Mouse (Mus musculus) lung, postnatal 0 days (tissue): ENCODE measurements at regions not wholly inside any gene's neighbourhood (a gene's known extent, or its start where the extent isn't known, plus 50 kb on each side); places are given as distances from the start of the nearest gene placed in this dataset.

ENCODE experiments used
- ATAC-seq: fragments of 200-750 bp; cut with Nextera tagmentation; 2 replicates; pipeline ENCODE4 v1.8.0; 2017; ENCODE audit warnings: moderate library complexity
- DNase-seq: peaks from one replicate; pipeline ENCODE4 v3.0.0-alpha.2; 2016; ENCODE audit warnings: low spot score
- H3K27ac ChIP-seq: fragments of 300-500 bp; sonication (generic); 2 replicates; pipeline ENCODE4 v1.5.1; 2014; ENCODE audit warnings: antibody characterized with exemption, mild to moderate bottlenecking, low read length, mixed read lengths
- H3K27me3 ChIP-seq: fragments of 300-500 bp; sonication (generic); replicated peaks from 2 replicates; pipeline ENCODE4 v1.6.1; 2014; ENCODE audit warnings: low read length, mixed read lengths; ENCODE audit not compliant: insufficient read depth
- H3K36me3 ChIP-seq: fragments of 300-500 bp; sonication (generic); 2 replicates; pipeline ENCODE4 v1.6.1; 2014; ENCODE audit warnings: low read length, mixed read lengths; ENCODE audit not compliant: insufficient read depth
- H3K4me1 ChIP-seq: fragments of 300-500 bp; sonication (generic); 2 replicates; pipeline ENCODE4 v1.6.1; 2014; ENCODE audit warnings: antibody characterized with exemption, low read depth, low read length, mixed read lengths; ENCODE audit not compliant: insufficient read depth
- H3K4me2 ChIP-seq: fragments of 300-500 bp; sonication (generic); replicated peaks from 2 replicates; pipeline ENCODE4 v1.6.1; 2014; ENCODE audit warnings: low read depth, mild to moderate bottlenecking, low read length, moderate library complexity, mixed read lengths
- H3K4me3 ChIP-seq: fragments of 300-500 bp; sonication (generic); 2 replicates; pipeline ENCODE4 v1.5.1; 2014; ENCODE audit warnings: low read depth, low read length
- H3K9ac ChIP-seq: fragments of 300-500 bp; sonication (generic); replicated peaks from 2 replicates; pipeline ENCODE4 v1.6.1; 2014; ENCODE audit warnings: low read depth, mild to moderate bottlenecking
- H3K9me3 ChIP-seq: fragments of 300-500 bp; sonication (generic); 2 replicates; pipeline ENCODE4 v1.6.1; 2016; ENCODE audit warnings: low read length, mixed read lengths
- CTCF ChIP-seq: IDR thresholded peaks from 2 replicates; pipeline ENCODE4 v1.5.1; 2016; ENCODE audit warnings: antibody characterized with exemption, mild to moderate bottlenecking
- EP300 ChIP-seq: IDR thresholded peaks from 2 replicates; pipeline ENCODE4 v1.6.1; 2016; ENCODE audit warnings: antibody characterized with exemption, mild to moderate bottlenecking, control low read depth
- WGBS: fragments of 180-500 bp; shearing (Covaris S2); extraction: QIAGEN DNeasy Blood & Tissue Kit; methylation state at CpG from one replicate; pipeline ENCODE4 v1.1.7; 2014; 5-methylcytosine and 5-hydroxymethylcytosine counted together

DNA sequence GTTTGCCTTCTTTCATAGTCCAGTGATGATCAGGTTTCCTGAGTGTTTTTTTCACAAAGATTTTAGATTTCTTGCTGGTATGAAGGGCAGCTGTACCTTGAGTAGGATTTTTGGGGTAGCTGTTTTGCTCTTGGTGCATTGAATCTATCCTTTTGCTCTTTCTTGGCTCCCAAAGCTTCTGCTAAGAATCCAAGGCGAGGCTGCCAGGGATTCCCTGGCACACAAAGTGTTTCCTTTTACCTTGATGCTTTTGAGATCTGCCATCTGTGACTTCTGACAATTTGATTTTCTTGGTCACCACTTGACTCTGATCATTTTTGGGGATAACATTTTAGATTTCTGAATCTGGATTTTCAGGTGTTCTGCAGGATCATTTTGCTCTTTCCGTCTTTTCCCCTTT, 144.3 kb upstream of the Ghitm start:
- H3K27me3 ChIP-seq = no peaks in the 10 kb centered on the region
- no peak for ATAC-seq
- WGBS = 68% methylated on average over 2 of the region's 2 CpGs
- H3K27ac ChIP-seq = no peak overlapping the region
- TF ChIP-seq CTCF (no peak), EP300 (no peak)
- DNase-seq = no peak
- no peaks in the 10 kb centered on the region for H3K36me3 ChIP-seq
- no peak overlapping the region for H3K4me2 ChIP-seq
- H3K9me3 ChIP-seq = no peaks in the 10 kb centered on the region
- no peaks in the 10 kb centered on the region for H3K4me1 ChIP-seq
- no peak overlapping the region for H3K9ac ChIP-seq
- no peak overlapping the region for H3K4me3 ChIP-seq

- ATAC-seq (no peak), DNase-seq (peak; percentile 22)
- TF ChIP-seq CTCF (peak; percentile 66), EP300 (no peak)
- H3K4me3 ChIP-seq = no peak overlapping the region
- WGBS = 54% methylated on average over 7 of the region's 7 CpGs
- H3K27me3 ChIP-seq = no peaks in the 10 kb centered on the region
- H3K4me2 ChIP-seq = no peak overlapping the region
- H3K27ac ChIP-seq = no peak overlapping the region
- no peak overlapping the region for H3K9ac ChIP-seq
- no peaks in the 10 kb centered on the region for H3K9me3 ChIP-seq
- H3K4me1 ChIP-seq = no peaks in the 10 kb centered on the region
- no peaks in the 10 kb centered on the region for H3K36me3 ChIP-seq
Measured at GRCm38 (mm10) chr14:37276728-37277695, 141.9 kb upstream of the Ghitm start.

DNA sequence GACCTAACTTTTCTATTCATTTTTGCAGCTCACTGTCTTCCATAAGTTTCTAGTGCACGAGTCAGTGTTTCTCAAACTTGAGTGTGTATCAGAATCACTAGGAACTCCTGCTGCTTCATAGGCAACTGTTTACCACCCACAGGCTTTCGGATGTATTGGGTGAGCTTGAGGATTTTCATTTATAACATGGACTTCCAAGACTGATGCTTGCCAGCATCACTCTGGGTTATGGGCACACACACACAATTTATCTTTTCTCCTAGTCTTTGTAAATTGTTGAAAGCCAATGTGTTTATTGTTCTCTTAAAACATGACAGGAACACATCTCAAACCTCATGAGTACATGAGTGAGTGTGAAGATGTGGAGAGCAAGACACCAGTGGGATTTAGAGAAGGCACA, 137.0 kb upstream of the Ghitm start:
- no peaks in the 10 kb centered on the region for H3K27me3 ChIP-seq
- H3K9me3 ChIP-seq = no peaks in the 10 kb centered on the region
- no peak overlapping the region for H3K27ac ChIP-seq
- peak; percentile 55 for ATAC-seq
- peak; percentile 20 for DNase-seq
- 48% methylated on average over 2 of the region's 2 CpGs for WGBS
- no peak overlapping the region for H3K4me2 ChIP-seq
- H3K4me3 ChIP-seq = no peak overlapping the region
- TF ChIP-seq EP300 (0 out of 2 replicates have a peak, but pooled peaks have one; percentile 14), CTCF (no peak)
- no peak overlapping the region for H3K9ac ChIP-seq
- H3K36me3 ChIP-seq = no peaks in the 10 kb centered on the region
- peaks cover 3% of the 10 kb centered on the region; the same call in 1 of the 2 replicates for H3K4me1 ChIP-seq

GRCm38 (mm10) chr14:37271015-37271933, 136.2 kb upstream of the Ghitm start:
- Histone ChIP-seq H3K36me3 (no peaks in the 10 kb centered on the region), H3K4me3 (no peak overlapping the region), H3K4me1 (peaks cover 3% of the 10 kb centered on the region; the same call in 1 of the 2 replicates), H3K9ac (no peak overlapping the region), H3K27ac (no peak overlapping the region), H3K27me3 (no peaks in the 10 kb centered on the region), H3K4me2 (no peak overlapping the region), H3K9me3 (no peaks in the 10 kb centered on the region)
- ATAC-seq = peak; percentile 33
- 39% methylated on average over 6 of the region's 6 CpGs for WGBS
- peak; percentile 24 for DNase-seq
- TF ChIP-seq CTCF (no peak), EP300 (no peak)

DNA sequence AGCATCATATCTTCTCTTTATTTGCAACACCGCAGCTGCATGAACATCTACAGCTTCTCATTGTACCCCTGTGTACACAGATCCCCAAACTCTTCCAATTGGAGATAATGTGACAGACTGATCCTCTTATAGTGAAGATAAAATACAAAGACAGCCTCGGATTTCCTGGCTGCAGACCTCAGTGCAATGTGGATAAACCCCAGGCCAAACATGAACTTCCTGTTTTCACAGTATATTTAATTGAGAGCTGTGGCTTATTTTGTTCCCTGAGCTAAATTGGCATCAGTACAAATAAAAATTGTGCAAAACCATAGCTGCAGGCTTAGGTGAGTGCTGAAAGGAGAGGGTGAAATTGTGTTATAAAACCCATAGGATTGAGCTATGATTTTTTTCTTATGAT, 134.8 kb upstream of the Ghitm start:
- ATAC-seq (no peak), DNase-seq (peak; percentile 8)
- no peak overlapping the region for H3K27ac ChIP-seq
- no peak overlapping the region for H3K4me3 ChIP-seq
- TF ChIP-seq CTCF (no peak), EP300 (no peak)
- no peaks in the 10 kb centered on the region for H3K27me3 ChIP-seq
- no peaks in the 10 kb centered on the region for H3K36me3 ChIP-seq
- WGBS = 30% methylated on average over 2 of the region's 2 CpGs
- H3K9ac ChIP-seq = no peak overlapping the region
- H3K4me2 ChIP-seq = no peak overlapping the region
- no peaks in the 10 kb centered on the region for H3K9me3 ChIP-seq
- H3K4me1 ChIP-seq = peaks cover 3% of the 10 kb centered on the region; the same call in 1 of the 2 replicates

GRCm38 (mm10) chr14:37238632-37239032, 103.6 kb upstream of the Ghitm start:
- WGBS = 24% methylated on average over 4 of the region's 4 CpGs
- Histone ChIP-seq H3K4me2 (no peak overlapping the region), H3K9ac (no peak overlapping the region), H3K27ac (no peak overlapping the region), H3K4me3 (no peak overlapping the region), H3K27me3 (no peaks in the 10 kb centered on the region), H3K36me3 (no peaks in the 10 kb centered on the region), H3K4me1 (no peaks in the 10 kb centered on the region), H3K9me3 (no peaks in the 10 kb centered on the region)
- TF ChIP-seq EP300 (no peak), CTCF (peak; percentile 77)
- ATAC-seq = peak; percentile 44; the same call in 1 of the 2 replicates
- DNase-seq = peak; percentile 61
